Comparison of ENCODE assay signal across 15 mouse cellular contexts in genomic region chr6:67161610-67162009, GRCm38 (mm10).
DNase-seq lines count a peak whose midpoint lies in the region; ATAC-seq lines count a peak whose summit lies in the region.
"Had no signal": no experiment of that assay in that cellular context is flagged by ENCODE, and none has a peak within 500 bp of the region (broad histone marks: within the 10 kb centered on the region; RNA-seq: fewer than 3 reads in every experiment).

No protein-coding gene starts in this region.

- H3K27ac ChIP-seq in heart, embryonic 11.5 days (ENCODE audit: low read depth, low read length) = peak overlapping the region; percentile 80
- peak overlapping the region; percentile 100 for H3K27ac ChIP-seq in liver, embryonic 16.5 days (ENCODE audit: low read length)
- H3K27ac ChIP-seq in hindbrain, embryonic 14.5 days = no peak overlapping the region
- H3K27ac ChIP-seq: forebrain, embryonic 12.5 days; hindbrain, embryonic 13.5 days; midbrain, embryonic 12.5 days had no signal

- H3K4me3 ChIP-seq in heart, embryonic 11.5 days (ENCODE audit: low read depth, low read length) = no peak overlapping the region
- H3K4me3 ChIP-seq in liver, embryonic 16.5 days (ENCODE audit: low read depth, low read length) = peak overlapping the region; percentile 18; the same call in 1 of the 2 replicates
- H3K4me3 ChIP-seq in hindbrain, embryonic 14.5 days (replicated peaks; ENCODE audit: low read length) = no peak overlapping the region
- H3K4me3 ChIP-seq: forebrain, embryonic 12.5 days; hindbrain, embryonic 13.5 days; midbrain, embryonic 12.5 days had no signal

- 52% methylated on average over 7 of the region's 7 CpGs for WGBS in heart, embryonic 11.5 days (ENCODE audit: insufficient replicate concordance)
- WGBS in liver, embryonic 16.5 days (ENCODE audit: insufficient replicate concordance) = 20% methylated on average over 7 of the region's 7 CpGs
- 75% methylated on average over 7 of the region's 7 CpGs for WGBS in hindbrain, embryonic 14.5 days

- ATAC-seq in heart, embryonic 11.5 days (replicated peaks; ENCODE audit: insufficient number of reproducible peaks, low FRiP score, low TSS enrichment) = peak; percentile 86
- ATAC-seq in liver, embryonic 16.5 days (ENCODE audit: low read depth) = peak; percentile 95
- ATAC-seq in megakaryocyte-erythroid progenitor cell, adult 5-6 weeks (replicated peaks; ENCODE audit: low FRiP score, low TSS enrichment, poor library complexity, severe bottlenecking) = peak; percentile 90
- no peak for ATAC-seq in hindbrain, embryonic 14.5 days (ENCODE audit: low FRiP score)
- ATAC-seq: Patski had no signal

- peak overlapping the region; percentile 27; the same call in 1 of the 2 replicates for H3K4me2 ChIP-seq in heart, embryonic 11.5 days
- peak overlapping the region; percentile 59 for H3K4me2 ChIP-seq in liver, embryonic 16.5 days (ENCODE audit: low read depth, low read length)
- no peak overlapping the region for H3K4me2 ChIP-seq in hindbrain, embryonic 14.5 days (replicated peaks)
- H3K4me2 ChIP-seq: forebrain, embryonic 12.5 days; hindbrain, embryonic 13.5 days; midbrain, embryonic 12.5 days had no signal

- DNase-seq in heart, postnatal 4 days = no peak
- DNase-seq in c-Kit-positive CD71-positive TER-119-positive erythroid progenitor cells, embryonic 14.5 days (ENCODE audit: low spot score) = peak; percentile 93
- no peak for DNase-seq in ovary, postnatal 14 days (ENCODE audit: low spot score)
- no peak for DNase-seq in hindbrain, embryonic 14.5 days (ENCODE audit: low spot score)
- DNase-seq in cerebellum, postnatal 14 days = no peak
- DNase-seq: B cell, adult 2 months; gastrocnemius, postnatal 10 days; kidney, postnatal 14 days had no signal

- no peak overlapping the region for H3K9ac ChIP-seq in heart, embryonic 11.5 days (ENCODE audit: low read depth, low read length)
- H3K9ac ChIP-seq in liver, embryonic 16.5 days (ENCODE audit: low read depth, low read length) = peak overlapping the region; percentile 61
- H3K9ac ChIP-seq in hindbrain, embryonic 14.5 days = no peak overlapping the region
- H3K9ac ChIP-seq: forebrain, embryonic 12.5 days; hindbrain, embryonic 13.5 days; midbrain, embryonic 12.5 days had no signal

- no peaks in the 10 kb centered on the region; the same call in 1 of the 2 replicates for H3K27me3 ChIP-seq in heart, embryonic 11.5 days (ENCODE audit: control insufficient read depth, insufficient read depth, low read length)
- H3K27me3 ChIP-seq in liver, embryonic 16.5 days (ENCODE audit: control insufficient read depth, insufficient read depth, low read depth, low read length) = no peaks in the 10 kb centered on the region
- no peaks in the 10 kb centered on the region for H3K27me3 ChIP-seq in hindbrain, embryonic 14.5 days (ENCODE audit: control insufficient read depth, insufficient read depth, low read length)
- H3K27me3 ChIP-seq: forebrain, embryonic 12.5 days; hindbrain, embryonic 13.5 days; midbrain, embryonic 12.5 days; Patski had no signal

- no peaks in the 10 kb centered on the region for H3K36me3 ChIP-seq in heart, embryonic 11.5 days (ENCODE audit: control insufficient read depth, insufficient read depth, low read length)
- H3K36me3 ChIP-seq in liver, embryonic 16.5 days (ENCODE audit: control insufficient read depth, insufficient read depth) = no peaks in the 10 kb centered on the region
- H3K36me3 ChIP-seq in hindbrain, embryonic 14.5 days (replicated peaks; ENCODE audit: control insufficient read depth, insufficient read depth) = no peaks in the 10 kb centered on the region
- H3K36me3 ChIP-seq: forebrain, embryonic 12.5 days; hindbrain, embryonic 13.5 days; midbrain, embryonic 12.5 days had no signal

- no peaks in the 10 kb centered on the region for H3K9me3 ChIP-seq in heart, embryonic 11.5 days (replicated peaks; ENCODE audit: control insufficient read depth, low read length)
- no peaks in the 10 kb centered on the region for H3K9me3 ChIP-seq in liver, embryonic 16.5 days (replicated peaks; ENCODE audit: control insufficient read depth, low read length)
- H3K9me3 ChIP-seq in hindbrain, embryonic 14.5 days (ENCODE audit: control insufficient read depth, low read length) = no peaks in the 10 kb centered on the region
- H3K9me3 ChIP-seq: forebrain, embryonic 12.5 days; hindbrain, embryonic 13.5 days; midbrain, embryonic 12.5 days had no signal

- no peaks in the 10 kb centered on the region for H3K4me1 ChIP-seq in heart, embryonic 11.5 days (ENCODE audit: control insufficient read depth, insufficient read depth, low read length)
- peaks cover 55% of the 10 kb centered on the region for H3K4me1 ChIP-seq in liver, embryonic 16.5 days (ENCODE audit: control insufficient read depth, low read depth, low read length)
- no peaks in the 10 kb centered on the region for H3K4me1 ChIP-seq in hindbrain, embryonic 14.5 days (replicated peaks; ENCODE audit: control insufficient read depth, insufficient read depth, low read length)
- H3K4me1 ChIP-seq: forebrain, embryonic 12.5 days had no signal
